Mouse (Mus musculus): ENCODE measurements at regions not wholly inside any gene's neighbourhood (a gene's known extent, or its start where the extent isn't known, plus 50 kb on each side); places are given as distances from the start of the nearest gene placed in this dataset.

DNA sequence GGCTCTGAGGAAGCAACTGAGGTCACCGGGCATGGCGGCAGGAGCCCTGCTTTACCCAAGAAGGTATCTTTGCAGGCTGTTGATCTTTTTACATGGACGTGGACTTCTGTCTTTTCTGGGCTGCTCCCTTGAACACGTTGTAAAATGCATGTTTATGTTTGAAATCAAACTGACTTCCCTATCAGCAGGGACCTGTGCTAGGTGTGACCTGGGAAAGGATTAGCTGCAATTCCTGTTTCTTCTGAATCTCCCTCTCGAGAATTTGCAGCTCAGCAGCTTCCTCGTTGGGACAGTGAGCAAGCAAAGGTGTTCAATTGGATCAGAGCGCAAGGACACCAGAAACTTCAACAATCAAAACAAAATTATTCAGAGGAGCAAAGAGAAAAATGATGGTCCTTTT, 243.6 kb downstream of the Ikzf2 start:
- Histone ChIP-seq H3K4me3 (no peak overlapping the region), H3K27ac (replicated peaks) (no peak overlapping the region), H3K9me3 (no peaks in the 10 kb centered on the region), H3K4me1 (no peaks in the 10 kb centered on the region), H3K27me3 (replicated peaks) (no peaks in the 10 kb centered on the region), H3K9ac (no peak overlapping the region), H3K4me2 (no peak overlapping the region), H3K36me3 (no peaks in the 10 kb centered on the region)
- no peak for ATAC-seq (ENCODE audit: extremely low read depth, insufficient number of reproducible peaks, low FRiP score, low TSS enrichment)
- 52% methylated on average over 7 of the region's 7 CpGs for WGBS

DNA sequence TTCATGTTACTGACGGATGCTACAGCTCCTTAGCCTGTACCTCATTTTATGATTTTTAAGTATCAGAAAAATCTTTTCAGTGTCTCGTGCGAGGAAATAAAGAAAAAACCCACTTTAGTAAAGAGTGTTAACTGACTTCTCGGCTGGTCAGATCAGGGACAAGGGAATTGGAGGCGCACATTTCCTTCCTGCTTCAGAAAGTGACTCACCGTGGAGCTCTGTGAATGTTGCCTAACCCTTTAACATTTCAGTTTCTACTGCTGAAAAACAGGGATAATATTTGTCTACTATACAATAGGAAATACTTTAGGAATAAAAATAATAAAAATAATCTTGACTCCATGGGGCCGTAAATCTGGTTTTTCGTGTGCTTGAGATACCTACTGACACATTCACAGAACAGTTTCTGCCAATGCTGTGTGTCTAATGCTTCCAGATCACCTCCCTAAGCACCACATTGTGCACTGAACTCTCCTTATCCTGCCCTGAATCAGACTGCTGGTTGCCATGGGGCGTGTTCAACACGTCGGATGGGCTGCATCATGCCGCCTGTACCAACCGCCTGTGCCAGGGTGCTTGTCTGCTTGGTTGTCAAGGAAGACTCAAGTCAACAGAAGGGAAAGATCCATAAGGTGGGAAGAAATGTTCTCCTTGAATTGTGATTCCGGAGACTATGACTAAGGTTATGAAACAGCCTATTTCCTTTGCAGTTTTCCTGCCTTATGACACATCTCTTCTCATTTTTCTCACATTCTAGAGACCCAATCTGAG, 246.3 kb downstream of the Ikzf2 start:
- Histone ChIP-seq H3K27me3 (replicated peaks) (no peaks in the 10 kb centered on the region), H3K4me1 (no peaks in the 10 kb centered on the region), H3K36me3 (no peaks in the 10 kb centered on the region), H3K9ac (no peak overlapping the region), H3K27ac (replicated peaks) (no peak overlapping the region), H3K4me2 (no peak overlapping the region), H3K9me3 (no peaks in the 10 kb centered on the region), H3K4me3 (no peak overlapping the region)
- 77% methylated on average over 14 of the region's 14 CpGs for WGBS
- ATAC-seq (ENCODE audit: extremely low read depth, insufficient number of reproducible peaks, low FRiP score, low TSS enrichment): no peak

GRCm38 (mm10) chr1:69437042-69437441, 250.0 kb downstream of the Ikzf2 start:
- Histone ChIP-seq H3K4me2 (no peak overlapping the region), H3K9me3 (no peaks in the 10 kb centered on the region), H3K27me3 (replicated peaks) (no peaks in the 10 kb centered on the region), H3K9ac (no peak overlapping the region), H3K27ac (replicated peaks) (no peak overlapping the region), H3K4me1 (no peaks in the 10 kb centered on the region; the same call in 1 of the 2 replicates), H3K4me3 (no peak overlapping the region), H3K36me3 (no peaks in the 10 kb centered on the region)
- WGBS: 86% methylated on average over 8 of the region's 8 CpGs
- ATAC-seq (ENCODE audit: extremely low read depth, insufficient number of reproducible peaks, low FRiP score, low TSS enrichment): no peak

- H3K9me3 ChIP-seq: no peaks in the 10 kb centered on the region
- 51% methylated on average over 8 of the region's 8 CpGs for WGBS
- no peaks in the 10 kb centered on the region; the same call in 1 of the 2 replicates for H3K4me1 ChIP-seq
- no peak overlapping the region for H3K9ac ChIP-seq
- ATAC-seq (ENCODE audit: extremely low read depth, insufficient number of reproducible peaks, low FRiP score, low TSS enrichment): no peak
- H3K36me3 ChIP-seq: no peaks in the 10 kb centered on the region
- no peak overlapping the region for H3K4me2 ChIP-seq
- no peak overlapping the region for H3K4me3 ChIP-seq
- H3K27ac ChIP-seq (replicated peaks): no peak overlapping the region
- H3K27me3 ChIP-seq (replicated peaks): no peaks in the 10 kb centered on the region
Measured at GRCm38 (mm10) chr1:69433655-69434357, 253.2 kb downstream of the Ikzf2 start.

GRCm38 (mm10) chr1:69430683-69431407, 256.2 kb downstream of the Ikzf2 start:
- 72% methylated on average over 8 of the region's 8 CpGs for WGBS
- no peaks in the 10 kb centered on the region for H3K9me3 ChIP-seq
- no peaks in the 10 kb centered on the region for H3K27me3 ChIP-seq (replicated peaks)
- H3K4me2 ChIP-seq: no peak overlapping the region
- H3K4me3 ChIP-seq: no peak overlapping the region
- no peak for ATAC-seq (ENCODE audit: extremely low read depth, insufficient number of reproducible peaks, low FRiP score, low TSS enrichment)
- H3K9ac ChIP-seq: no peak overlapping the region
- no peaks in the 10 kb centered on the region for H3K36me3 ChIP-seq
- no peaks in the 10 kb centered on the region; the same call in 1 of the 2 replicates for H3K4me1 ChIP-seq
- H3K27ac ChIP-seq (replicated peaks): no peak overlapping the region

DNA sequence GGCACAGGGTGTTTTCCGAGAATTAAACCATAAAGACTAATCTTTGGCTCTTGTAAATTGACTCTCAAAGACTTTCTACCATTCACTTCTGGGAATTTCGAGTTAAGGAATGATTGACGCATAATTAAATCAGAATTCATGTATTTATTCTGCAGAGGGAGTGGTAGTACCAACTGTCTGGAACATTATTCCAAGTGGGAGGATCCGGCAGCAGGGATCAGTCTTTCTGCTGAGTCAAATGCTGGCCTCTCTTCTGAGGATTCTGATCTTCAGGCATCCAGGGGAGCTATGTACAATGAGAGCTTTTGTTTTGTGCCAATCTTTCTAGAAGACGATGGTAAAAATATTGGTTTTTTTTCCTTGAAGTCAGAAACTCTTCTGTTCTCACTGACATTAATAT, 257.4 kb downstream of the Ikzf2 start:
- WGBS: 76% methylated on average over 5 of the region's 5 CpGs
- no peak for ATAC-seq (ENCODE audit: extremely low read depth, insufficient number of reproducible peaks, low FRiP score, low TSS enrichment)
- H3K36me3 ChIP-seq: no peaks in the 10 kb centered on the region
- H3K4me1 ChIP-seq: no peaks in the 10 kb centered on the region; the same call in 1 of the 2 replicates
- no peak overlapping the region for H3K9ac ChIP-seq
- H3K4me2 ChIP-seq: no peak overlapping the region
- H3K4me3 ChIP-seq: no peak overlapping the region
- no peak overlapping the region for H3K27ac ChIP-seq (replicated peaks)
- no peaks in the 10 kb centered on the region for H3K27me3 ChIP-seq (replicated peaks)
- no peaks in the 10 kb centered on the region for H3K9me3 ChIP-seq

DNA sequence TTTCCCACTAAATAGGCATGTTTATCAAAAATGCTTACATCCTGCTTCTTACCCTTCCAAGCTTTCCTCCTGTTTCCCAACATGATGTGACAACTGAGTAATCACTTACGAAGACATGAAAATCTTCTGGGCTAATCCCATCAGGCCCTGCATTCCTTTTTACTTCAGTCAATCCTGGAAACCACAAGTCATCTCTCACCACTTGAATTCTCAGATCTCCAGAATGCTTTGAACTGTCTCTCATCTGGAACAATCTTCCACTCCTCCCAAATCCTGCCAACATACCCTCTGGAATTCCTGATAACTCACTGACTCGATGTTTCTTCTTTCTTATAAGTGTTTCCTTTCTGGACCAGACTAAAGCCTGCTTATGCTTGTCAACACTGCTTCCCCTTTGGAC, 289.4 kb downstream of the Ikzf2 start:
- no peak overlapping the region for H3K4me2 ChIP-seq
- no peaks in the 10 kb centered on the region for H3K4me1 ChIP-seq
- H3K27ac ChIP-seq (replicated peaks): no peak overlapping the region
- 41% methylated on average over 2 of the region's 2 CpGs for WGBS
- no peak for ATAC-seq (ENCODE audit: extremely low read depth, insufficient number of reproducible peaks, low FRiP score, low TSS enrichment)
- no peak overlapping the region for H3K9ac ChIP-seq
- H3K27me3 ChIP-seq (replicated peaks): no peaks in the 10 kb centered on the region
- H3K36me3 ChIP-seq: no peaks in the 10 kb centered on the region
- H3K9me3 ChIP-seq: peaks cover 27% of the 10 kb centered on the region
- H3K4me3 ChIP-seq: no peak overlapping the region

GRCm38 (mm10) chr1:69382374-69382773, 274.5 kb upstream of the Erbb4 start:
- Histone ChIP-seq H3K27ac (replicated peaks) (no peak overlapping the region), H3K9ac (no peak overlapping the region), H3K4me1 (no peaks in the 10 kb centered on the region), H3K36me3 (no peaks in the 10 kb centered on the region), H3K9me3 (peaks cover 8% of the 10 kb centered on the region), H3K27me3 (replicated peaks) (no peaks in the 10 kb centered on the region), H3K4me3 (no peak overlapping the region), H3K4me2 (no peak overlapping the region)
- WGBS: 92% methylated on average over 1 of the region's 1 CpGs
- ATAC-seq (ENCODE audit: extremely low read depth, insufficient number of reproducible peaks, low FRiP score, low TSS enrichment): no peak

DNA sequence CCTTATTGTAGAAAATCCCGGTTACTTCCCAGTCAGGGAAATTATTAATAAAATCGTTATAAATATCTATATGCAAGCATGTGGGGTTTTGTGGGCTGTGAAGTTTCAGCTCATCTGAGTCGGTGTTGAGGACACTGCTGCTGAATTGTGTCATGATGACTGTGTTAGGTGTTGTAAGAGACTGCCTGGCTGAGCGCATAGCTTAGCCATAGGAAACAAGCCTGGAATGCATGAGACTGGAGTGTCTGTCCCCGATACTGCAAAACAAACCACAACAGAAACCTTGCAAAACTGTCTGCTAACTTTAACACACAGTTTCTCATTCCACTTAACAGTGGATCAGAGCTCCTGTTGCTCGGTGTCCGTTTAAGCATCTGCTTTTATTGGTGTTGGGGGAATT, 271.9 kb upstream of the Erbb4 start:
- Histone ChIP-seq H3K36me3 (no peaks in the 10 kb centered on the region), H3K4me2 (no peak overlapping the region), H3K4me3 (no peak overlapping the region), H3K27ac (replicated peaks) (no peak overlapping the region), H3K4me1 (peaks cover 12% of the 10 kb centered on the region), H3K27me3 (replicated peaks) (no peaks in the 10 kb centered on the region), H3K9ac (no peak overlapping the region), H3K9me3 (peaks cover 17% of the 10 kb centered on the region)
- WGBS: 64% methylated on average over 7 of the region's 7 CpGs
- ATAC-seq (ENCODE audit: extremely low read depth, insufficient number of reproducible peaks, low FRiP score, low TSS enrichment): no peak

DNA sequence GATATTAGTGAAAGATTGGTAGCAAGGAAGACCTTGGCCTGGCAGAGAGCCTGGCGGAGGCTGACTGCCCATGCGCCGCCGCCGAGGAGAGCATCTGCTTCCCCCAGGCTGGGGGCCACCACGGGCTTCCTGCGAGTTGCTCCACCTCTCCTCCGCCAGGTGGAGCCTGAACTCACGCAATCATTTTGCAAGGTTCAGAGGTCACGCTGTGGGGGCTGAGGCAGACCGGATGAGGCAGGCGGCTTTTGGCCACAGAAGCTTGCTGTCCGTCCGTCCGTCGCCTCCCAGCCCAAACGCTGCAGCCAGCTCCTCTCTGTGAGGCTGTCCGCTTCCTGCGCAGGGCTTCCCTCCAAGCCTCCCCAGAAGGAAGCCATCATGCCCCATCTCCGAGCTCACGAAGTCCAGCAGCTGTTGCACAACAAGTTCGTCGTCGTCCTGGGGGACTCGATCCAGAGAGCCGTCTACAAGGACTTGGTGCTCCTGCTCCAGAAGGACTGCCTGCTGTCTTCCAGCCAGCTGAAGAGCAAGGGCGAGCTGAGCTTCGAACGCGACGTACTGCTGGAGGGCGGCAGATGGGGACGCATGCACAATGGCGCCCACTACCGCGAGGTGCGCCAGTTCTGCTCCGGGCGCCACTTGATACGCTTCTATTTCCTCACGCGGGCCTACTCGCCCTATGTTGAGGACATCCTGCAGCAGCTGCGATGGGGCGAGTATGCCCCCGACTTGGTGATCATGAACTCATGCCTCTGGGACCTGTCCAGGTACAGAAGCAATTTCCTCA, 269.3 kb upstream of the Erbb4 start:
- no peak for ATAC-seq (ENCODE audit: extremely low read depth, insufficient number of reproducible peaks, low FRiP score, low TSS enrichment)

GRCm38 (mm10) chr1:69375246-69375645, 267.4 kb upstream of the Erbb4 start:
- Histone ChIP-seq H3K27ac (replicated peaks) (0 out of 2 replicates have a peak overlapping the region, but pooled peaks have one; percentile 32), H3K36me3 (no peaks in the 10 kb centered on the region), H3K4me3 (no peak overlapping the region), H3K4me2 (no peak overlapping the region), H3K9ac (no peak overlapping the region), H3K27me3 (replicated peaks) (no peaks in the 10 kb centered on the region), H3K4me1 (peaks cover 12% of the 10 kb centered on the region), H3K9me3 (peaks cover 17% of the 10 kb centered on the region)
- WGBS: 5% methylated on average over 1 of the region's 1 CpGs
- no peak for ATAC-seq (ENCODE audit: extremely low read depth, insufficient number of reproducible peaks, low FRiP score, low TSS enrichment)

More for the DNA sequence above, 269.3 kb upstream of the Erbb4 start:
- H3K27ac ChIP-seq (replicated peaks): no peak overlapping the region
- no peaks in the 10 kb centered on the region for H3K27me3 ChIP-seq (replicated peaks)
- 94% methylated on average over 46 of the region's 46 CpGs for WGBS
- H3K36me3 ChIP-seq: no peaks in the 10 kb centered on the region
- peaks cover 17% of the 10 kb centered on the region for H3K9me3 ChIP-seq
- no peak overlapping the region for H3K9ac ChIP-seq
- peaks cover 12% of the 10 kb centered on the region for H3K4me1 ChIP-seq
- no peak overlapping the region for H3K4me2 ChIP-seq
- no peak overlapping the region for H3K4me3 ChIP-seq
